Mouse (Mus musculus) stomach, postnatal 0 days (tissue): Measurements from ENCODE around the gene Crb1.

ENCODE experiments used
- CTCF ChIP-seq: IDR thresholded peaks from 2 replicates; pipeline ENCODE4 v1.5.1; 2016; ENCODE audit warnings: antibody characterized with exemption, low read depth, mild to moderate bottlenecking, moderate library complexity
- EP300 ChIP-seq: optimal IDR thresholded peaks from 2 replicates; pipeline ENCODE3; 2016; ENCODE audit warnings: antibody characterized with exemption

DNA sequence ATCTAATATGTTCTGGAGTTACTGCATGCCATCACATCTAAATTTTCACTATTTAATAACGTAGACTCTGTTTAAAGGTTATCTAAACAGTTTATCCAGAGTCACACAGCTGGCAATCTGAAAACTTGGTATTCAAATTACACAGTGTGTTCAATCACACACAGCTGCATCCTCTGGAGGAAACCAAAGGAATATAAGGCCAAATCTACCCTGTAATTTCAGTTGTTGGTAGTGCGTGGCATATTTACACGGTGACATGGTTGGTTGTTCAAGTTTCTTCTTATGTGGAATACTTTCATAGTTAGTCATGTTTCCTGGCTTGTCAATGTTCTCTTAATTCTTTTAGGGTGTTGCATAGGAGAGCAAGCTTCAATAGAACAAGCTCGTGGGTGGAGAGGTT lies 166.4 kb downstream of the Crb1 start:
- TF ChIP-seq CTCF (no peak), EP300 (no peak)
